Mouse (Mus musculus): Measurements from ENCODE around the gene Wnt3. TPM values are rescaled to one million over a fixed set of nuclear protein-coding genes. Genes with fewer than 3 reads are reported as not detected.
"Not testable (repeated sequence)": the region's sequence is repeated elsewhere in the genome, so short reads cannot be mapped to it uniquely, and the experiment has no call there.

The Wnt3 gene
- polyA plus RNA-seq, 1 experiment from 2014 or later: 4.0 TPM

DNA sequence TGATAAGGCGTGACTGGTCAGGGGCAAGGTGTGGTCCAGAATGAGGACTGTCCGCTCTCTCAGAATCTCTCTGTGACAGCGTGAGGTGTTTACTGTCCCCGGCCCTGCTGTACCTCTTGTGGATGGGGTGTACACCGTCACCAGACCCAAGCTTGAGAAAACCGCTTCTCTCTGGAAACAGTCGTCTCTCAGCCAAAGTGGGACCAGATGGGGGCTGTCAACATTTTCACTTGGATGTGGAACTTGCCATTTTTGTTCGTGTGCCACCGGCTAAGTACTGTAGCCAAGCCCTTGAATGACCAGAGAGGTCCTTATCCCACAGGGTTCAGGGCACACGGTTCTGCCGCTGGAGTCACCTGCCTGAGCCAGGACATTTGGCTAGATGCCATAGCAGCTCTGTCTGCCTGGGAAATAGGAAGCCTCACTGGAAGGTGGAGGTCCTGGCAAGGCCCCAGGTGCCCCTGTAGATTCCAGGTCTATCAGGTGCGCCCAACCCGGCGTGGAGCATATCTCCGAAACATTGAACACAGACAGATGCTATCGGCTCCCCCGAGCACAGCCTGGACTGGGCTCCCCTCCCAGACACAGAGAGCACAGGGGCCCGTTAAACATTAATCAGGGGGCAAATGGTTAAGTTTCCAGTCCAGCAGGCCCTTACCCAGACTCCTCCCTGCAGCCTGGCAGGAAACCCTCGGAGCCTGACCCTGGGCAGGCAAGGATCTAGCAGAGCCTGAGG is 38.7 kb upstream of the Wnt3 start:
- ATAC-seq (ENCODE audit: low read depth): no peak
- no peaks in the 10 kb centered on the region for H3K27me3 ChIP-seq (replicated peaks; ENCODE audit: control insufficient read depth, insufficient read depth, low read length)
- H3K27ac ChIP-seq (replicated peaks; ENCODE audit: low read depth, low read length): no peak overlapping the region
- H3K4me3 ChIP-seq (ENCODE audit: low read depth, low read length): no peak overlapping the region
- H3K36me3 ChIP-seq (ENCODE audit: control insufficient read depth, insufficient read depth, low read length): no peaks in the 10 kb centered on the region
- 64% methylated on average over 19 of the region's 19 CpGs for WGBS
- H3K9ac ChIP-seq (ENCODE audit: low read depth, low read length): no peak overlapping the region
- H3K9me3 ChIP-seq (ENCODE audit: control insufficient read depth, low read length): no peaks in the 10 kb centered on the region
- no peak for DNase-seq (ENCODE audit: low spot score)
- H3K4me1 ChIP-seq (ENCODE audit: control insufficient read depth, insufficient read depth, low read length): no peaks in the 10 kb centered on the region
- no peak overlapping the region for H3K4me2 ChIP-seq (ENCODE audit: low read depth, low read length)

GRCm38 (mm10) chr11:103749306-103750089 is 24.5 kb upstream of the Wnt3 start, which contains the start of gene Wnt9b:
Gene Wnt9b, minus strand, starts transcription at chr11:103749821.
- H3K27me3 ChIP-seq (replicated peaks; ENCODE audit: control insufficient read depth, insufficient read depth, low read length): peaks cover 66% of the 10 kb centered on the region
- no peaks in the 10 kb centered on the region for H3K9me3 ChIP-seq (ENCODE audit: control insufficient read depth, low read length)
- 1% methylated on average over 31 of the region's 68 CpGs for WGBS
- peak within 1 kb of the TSS; percentile 56 for H3K9ac ChIP-seq (ENCODE audit: low read depth, low read length)
- H3K4me2 ChIP-seq (ENCODE audit: low read depth, low read length): peak within 1 kb of the TSS; percentile 81
- H3K4me1 ChIP-seq (ENCODE audit: control insufficient read depth, insufficient read depth, low read length): peaks cover 10% of the 10 kb centered on the region
- ATAC-seq (ENCODE audit: low read depth) (peak; percentile 88), DNase-seq (ENCODE audit: low spot score) (peak; percentile 65)
- no peaks in the 10 kb centered on the region for H3K36me3 ChIP-seq (ENCODE audit: control insufficient read depth, insufficient read depth, low read length)
- H3K4me3 ChIP-seq (ENCODE audit: low read depth, low read length): peak within 1 kb of the TSS; percentile 48
- H3K27ac ChIP-seq (replicated peaks; ENCODE audit: low read depth, low read length): no peak within 1 kb of the TSS

DNA sequence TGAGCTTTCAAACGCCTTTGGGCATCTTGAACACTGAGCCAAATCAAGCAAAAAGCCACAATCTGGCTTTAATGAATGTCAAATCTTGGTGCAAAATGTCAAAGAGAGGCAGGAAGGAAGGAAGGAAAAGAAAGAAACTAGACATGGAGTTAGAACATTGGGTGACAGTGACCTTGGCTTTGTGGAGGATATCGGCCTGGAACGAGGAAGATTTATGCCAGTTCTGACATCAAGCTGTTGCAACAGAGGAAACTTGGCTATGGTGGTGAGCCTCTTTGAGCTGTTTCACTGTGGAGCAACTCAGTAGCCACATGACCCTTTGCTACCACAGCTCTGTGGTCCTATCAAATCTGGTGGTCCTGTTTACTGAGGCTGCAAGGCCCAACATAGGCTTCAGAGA is 23.3 kb upstream of the Wnt3 start:
- Histone ChIP-seq H3K4me3 (ENCODE audit: low read depth, low read length) (no peak overlapping the region), H3K36me3 (ENCODE audit: control insufficient read depth, insufficient read depth, low read length) (no peaks in the 10 kb centered on the region), H3K4me1 (ENCODE audit: control insufficient read depth, insufficient read depth, low read length) (peaks cover 10% of the 10 kb centered on the region), H3K9me3 (ENCODE audit: control insufficient read depth, low read length) (no peaks in the 10 kb centered on the region), H3K4me2 (ENCODE audit: low read depth, low read length) (no peak overlapping the region), H3K9ac (ENCODE audit: low read depth, low read length) (no peak overlapping the region), H3K27ac (replicated peaks; ENCODE audit: low read depth, low read length) (no peak overlapping the region), H3K27me3 (replicated peaks; ENCODE audit: control insufficient read depth, insufficient read depth, low read length) (peaks cover 63% of the 10 kb centered on the region)
- WGBS: 64% methylated on average over 3 of the region's 3 CpGs
- no peak for ATAC-seq (ENCODE audit: low read depth)
- no peak for DNase-seq (ENCODE audit: low spot score)

DNA sequence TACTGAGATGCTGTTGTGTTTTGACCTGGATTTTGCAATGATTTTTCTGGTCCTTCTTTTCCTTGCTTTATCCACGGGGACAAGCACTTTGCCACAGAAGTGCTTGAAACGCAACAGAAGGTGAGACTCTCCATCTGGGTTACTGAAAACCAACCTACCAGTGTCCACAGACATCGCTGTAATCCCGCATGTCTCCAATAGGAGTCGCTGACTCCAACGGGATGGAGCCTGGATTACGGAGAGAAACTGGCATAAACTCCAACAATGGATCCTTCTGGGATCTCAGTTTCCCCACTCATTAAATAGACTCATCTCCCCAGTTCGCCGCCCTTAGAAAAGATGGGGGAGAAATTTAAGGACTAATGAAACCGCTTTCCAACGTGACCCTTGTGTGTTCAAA is 15.9 kb upstream of the Wnt3 start:
- Histone ChIP-seq H3K9ac (ENCODE audit: low read depth, low read length) (no peak overlapping the region), H3K4me1 (ENCODE audit: control insufficient read depth, insufficient read depth, low read length) (no peaks in the 10 kb centered on the region), H3K4me3 (ENCODE audit: low read depth, low read length) (no peak overlapping the region), H3K4me2 (ENCODE audit: low read depth, low read length) (no peak overlapping the region), H3K27ac (replicated peaks; ENCODE audit: low read depth, low read length) (no peak overlapping the region), H3K27me3 (replicated peaks; ENCODE audit: control insufficient read depth, insufficient read depth, low read length) (peaks cover 6% of the 10 kb centered on the region; the same call in 1 of the 2 replicates), H3K36me3 (ENCODE audit: control insufficient read depth, insufficient read depth, low read length) (no peaks in the 10 kb centered on the region), H3K9me3 (ENCODE audit: control insufficient read depth, low read length) (no peaks in the 10 kb centered on the region)
- ATAC-seq (ENCODE audit: low read depth) (no peak), DNase-seq (ENCODE audit: low spot score) (no peak)
- WGBS: 51% methylated on average over 11 of the region's 11 CpGs

GRCm38 (mm10) chr11:103758706-103759105 is 15.2 kb upstream of the Wnt3 start:
- no peak overlapping the region for H3K9ac ChIP-seq (ENCODE audit: low read depth, low read length)
- no peak overlapping the region for H3K27ac ChIP-seq (replicated peaks; ENCODE audit: low read depth, low read length)
- H3K9me3 ChIP-seq (ENCODE audit: control insufficient read depth, low read length): no peaks in the 10 kb centered on the region
- no peaks in the 10 kb centered on the region for H3K36me3 ChIP-seq (ENCODE audit: control insufficient read depth, insufficient read depth, low read length)
- DNase-seq (ENCODE audit: low spot score): peak; percentile 45
- no peak overlapping the region for H3K4me3 ChIP-seq (ENCODE audit: low read depth, low read length)
- H3K27me3 ChIP-seq (replicated peaks; ENCODE audit: control insufficient read depth, insufficient read depth, low read length): peaks cover 4% of the 10 kb centered on the region; the same call in 1 of the 2 replicates
- WGBS: 7% methylated on average over 6 of the region's 6 CpGs
- ATAC-seq (ENCODE audit: low read depth): no peak
- no peaks in the 10 kb centered on the region for H3K4me1 ChIP-seq (ENCODE audit: control insufficient read depth, insufficient read depth, low read length)
- H3K4me2 ChIP-seq (ENCODE audit: low read depth, low read length): no peak overlapping the region

DNA sequence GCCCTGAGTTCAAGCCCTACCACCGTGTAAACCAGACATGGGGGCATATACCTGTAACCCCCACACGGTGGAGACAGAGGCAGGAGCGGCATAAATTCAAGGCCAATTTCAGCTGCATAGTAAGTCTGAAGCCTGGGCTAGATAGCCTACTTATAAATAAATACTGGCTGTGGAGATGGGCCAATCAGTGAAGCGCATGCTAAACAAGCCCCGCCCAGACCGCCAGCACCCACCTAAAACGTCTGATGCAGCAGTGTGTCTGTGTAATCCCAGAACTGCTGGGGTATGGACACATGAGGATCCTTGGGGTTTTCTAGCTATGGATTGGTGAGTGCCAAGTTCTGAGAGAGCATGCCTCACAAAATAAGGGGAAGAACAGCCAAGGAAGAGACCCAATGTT is 13.8 kb upstream of the Wnt3 start:
- no peak for ATAC-seq (ENCODE audit: low read depth)
- Histone ChIP-seq H3K4me1 (ENCODE audit: control insufficient read depth, insufficient read depth, low read length) (no peaks in the 10 kb centered on the region), H3K4me3 (ENCODE audit: low read depth, low read length) (no peak overlapping the region), H3K36me3 (ENCODE audit: control insufficient read depth, insufficient read depth, low read length) (no peaks in the 10 kb centered on the region), H3K27ac (replicated peaks; ENCODE audit: low read depth, low read length) (no peak overlapping the region), H3K27me3 (replicated peaks; ENCODE audit: control insufficient read depth, insufficient read depth, low read length) (peaks cover 4% of the 10 kb centered on the region; the same call in 1 of the 2 replicates), H3K4me2 (ENCODE audit: low read depth, low read length) (no peak overlapping the region), H3K9me3 (ENCODE audit: control insufficient read depth, low read length) (no peaks in the 10 kb centered on the region), H3K9ac (ENCODE audit: low read depth, low read length) (no peak overlapping the region)
- 47% methylated on average over 7 of the region's 7 CpGs for WGBS
- DNase-seq (ENCODE audit: low spot score): no peak

DNA sequence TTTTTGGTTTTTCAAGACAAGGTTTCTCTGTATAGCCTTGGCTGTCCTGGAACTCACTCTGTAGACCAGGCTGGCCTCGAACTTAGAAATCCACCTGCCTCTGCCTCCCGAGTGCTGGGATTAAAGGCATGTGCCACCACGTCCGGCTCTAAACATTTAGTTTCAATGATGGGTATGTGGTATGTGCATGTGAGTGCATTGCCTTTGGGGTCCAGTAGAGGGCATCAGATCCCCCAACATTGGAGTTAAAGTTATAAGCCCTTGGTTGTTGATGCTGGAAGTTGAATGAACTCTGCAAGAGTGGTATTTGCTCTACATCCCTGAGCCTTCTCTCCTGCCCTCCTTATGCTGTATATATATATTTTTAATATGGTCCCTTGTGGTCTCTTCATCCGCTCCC is 13.1 kb upstream of the Wnt3 start:
- ATAC-seq (ENCODE audit: low read depth); H3K4me2 ChIP-seq (ENCODE audit: low read depth, low read length); H3K4me3 ChIP-seq (ENCODE audit: low read depth, low read length); H3K4me1 ChIP-seq (ENCODE audit: control insufficient read depth, insufficient read depth, low read length); H3K36me3 ChIP-seq (ENCODE audit: control insufficient read depth, insufficient read depth, low read length); H3K27ac ChIP-seq (replicated peaks; ENCODE audit: low read depth, low read length); H3K9me3 ChIP-seq (ENCODE audit: control insufficient read depth, low read length); H3K9ac ChIP-seq (ENCODE audit: low read depth, low read length); DNase-seq (ENCODE audit: low spot score); H3K27me3 ChIP-seq (replicated peaks; ENCODE audit: control insufficient read depth, insufficient read depth, low read length): not testable (repeated sequence)
- 88% methylated on average over 5 of the region's 5 CpGs for WGBS

- peak; percentile 58 for DNase-seq (ENCODE audit: low spot score)
- WGBS: 33% methylated on average over 10 of the region's 10 CpGs
- ATAC-seq (ENCODE audit: low read depth): no peak
These were observed 10.4 kb upstream of the Wnt3 start for GRCm38 (mm10) chr11:103763410-103764163.

More at GRCm38 (mm10) chr11:103763410-103764163, 10.4 kb upstream of the Wnt3 start:
- H3K4me2 ChIP-seq (ENCODE audit: low read depth, low read length): no peak overlapping the region
- H3K36me3 ChIP-seq (ENCODE audit: control insufficient read depth, insufficient read depth, low read length): no peaks in the 10 kb centered on the region
- no peaks in the 10 kb centered on the region for H3K9me3 ChIP-seq (ENCODE audit: control insufficient read depth, low read length)
- H3K4me1 ChIP-seq (ENCODE audit: control insufficient read depth, insufficient read depth, low read length): no peaks in the 10 kb centered on the region
- H3K9ac ChIP-seq (ENCODE audit: low read depth, low read length): no peak overlapping the region
- no peak overlapping the region for H3K27ac ChIP-seq (replicated peaks; ENCODE audit: low read depth, low read length)
- peaks cover 8% of the 10 kb centered on the region for H3K27me3 ChIP-seq (replicated peaks; ENCODE audit: control insufficient read depth, insufficient read depth, low read length)
- no peak overlapping the region for H3K4me3 ChIP-seq (ENCODE audit: low read depth, low read length)

All from embryonic facial prominence, embryonic 14.5 days (tissue).